Mouse (Mus musculus) forebrain, embryonic 12.5 days (tissue): ENCODE data around the gene Smn1. TPM values are rescaled to one million over a fixed set of nuclear protein-coding genes. Genes with fewer than 3 reads are reported as not detected.
"Not testable (repeated sequence)": the region's sequence is repeated elsewhere in the genome, so short reads cannot be mapped to it uniquely, and the experiment has no call there.

Experiments
- ATAC-seq: fragments of 200-750 bp; cut with Nextera tagmentation; 2 replicates; pipeline ENCODE4 v1.8.0; 2017; ENCODE audit warnings: moderate TSS enrichment; ENCODE audit not compliant: low FRiP score
- H3K27ac ChIP-seq: fragments of 300-500 bp; sonication (generic); 2 replicates; pipeline ENCODE4 v1.5.1; 2016; ENCODE audit warnings: mild to moderate bottlenecking
- H3K27me3 ChIP-seq: fragments of 300-500 bp; sonication (generic); 2 replicates; pipeline ENCODE4 v1.6.1; 2016; ENCODE audit warnings: mild to moderate bottlenecking
- H3K36me3 ChIP-seq: fragments of 300-500 bp; sonication (generic); replicated peaks from 2 replicates; pipeline ENCODE4 v1.6.1; 2016; ENCODE audit warnings: mild to moderate bottlenecking
- H3K4me1 ChIP-seq: fragments of 300-500 bp; sonication (generic); 2 replicates; pipeline ENCODE4 v1.6.1; 2016
- H3K4me2 ChIP-seq: fragments of 300-500 bp; sonication (generic); 2 replicates; pipeline ENCODE4 v1.6.1; 2016; ENCODE audit warnings: mild to moderate bottlenecking, moderate library complexity
- H3K4me3 ChIP-seq: fragments of 300-500 bp; sonication (generic); replicated peaks from 2 replicates; pipeline ENCODE4 v1.5.1; 2016; ENCODE audit warnings: mild to moderate bottlenecking
- H3K9ac ChIP-seq: fragments of 300-500 bp; sonication (generic); 2 replicates; pipeline ENCODE4 v1.6.1; 2016; ENCODE audit warnings: mild to moderate bottlenecking
- H3K9me3 ChIP-seq: fragments of 300-500 bp; sonication (generic); 2 replicates; pipeline ENCODE4 v1.6.1; 2016
- WGBS: fragments of 180-500 bp; shearing (Covaris S2); methylation state at CpG from one replicate; pipeline ENCODE4 v1.1.7; 2016; 5-methylcytosine and 5-hydroxymethylcytosine counted together
- polyA plus RNA-seq: library from polyadenylated mRNA; unstranded; fragments of >200 nt; fragmentation: Nextera tagmentation; extraction: Ambion mirVana; gene quantifications from 2 replicates; pipeline ENCODE4 v1.2.1, GENCODE M21; 2016

Gene Smn1
- polyA plus RNA-seq, 1 experiment from 2014 or later = 65.6 TPM

GRCm38 (mm10) chr13:100161171-100161870 is 36.7 kb downstream of the Smn1 start:
- not testable (repeated sequence) for H3K27me3 ChIP-seq, H3K27ac ChIP-seq, H3K4me2 ChIP-seq, H3K4me1 ChIP-seq, H3K4me3 ChIP-seq, H3K9me3 ChIP-seq, H3K36me3 ChIP-seq, H3K9ac ChIP-seq, ATAC-seq
- 87% methylated on average over 11 of the region's 11 CpGs for WGBS

DNA sequence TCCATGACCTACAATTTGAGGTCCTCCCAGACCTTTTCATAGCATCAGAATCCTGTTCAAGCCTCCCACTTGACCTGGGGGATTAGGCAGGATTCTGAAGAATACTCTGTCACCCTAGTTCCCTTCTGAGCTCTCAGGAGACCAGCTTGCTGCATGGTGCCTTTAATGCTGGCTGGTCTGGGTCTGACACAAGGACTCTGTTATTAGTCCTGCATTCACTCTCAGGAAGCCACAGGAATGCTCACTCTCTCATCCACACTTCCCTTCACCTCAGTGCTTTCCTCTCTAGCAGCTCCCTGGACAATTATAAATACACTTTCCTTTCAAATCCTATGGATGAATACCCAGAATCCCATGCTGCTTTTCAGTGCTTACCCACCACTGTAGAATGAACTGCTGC is 37.8 kb downstream of the Smn1 start:
- not testable (repeated sequence) for H3K4me1 ChIP-seq, ATAC-seq, H3K4me3 ChIP-seq, H3K4me2 ChIP-seq, H3K27ac ChIP-seq, H3K36me3 ChIP-seq, H3K27me3 ChIP-seq, H3K9ac ChIP-seq, H3K9me3 ChIP-seq

- ATAC-seq, H3K27me3 ChIP-seq, H3K27ac ChIP-seq, H3K4me3 ChIP-seq, H3K9ac ChIP-seq, H3K9me3 ChIP-seq, H3K4me2 ChIP-seq, H3K4me1 ChIP-seq, H3K36me3 ChIP-seq: not testable (repeated sequence)
- WGBS = 73% methylated on average over 2 of the region's 2 CpGs
Measured at GRCm38 (mm10) chr13:100166378-100166777, 41.7 kb downstream of the Smn1 start.

DNA sequence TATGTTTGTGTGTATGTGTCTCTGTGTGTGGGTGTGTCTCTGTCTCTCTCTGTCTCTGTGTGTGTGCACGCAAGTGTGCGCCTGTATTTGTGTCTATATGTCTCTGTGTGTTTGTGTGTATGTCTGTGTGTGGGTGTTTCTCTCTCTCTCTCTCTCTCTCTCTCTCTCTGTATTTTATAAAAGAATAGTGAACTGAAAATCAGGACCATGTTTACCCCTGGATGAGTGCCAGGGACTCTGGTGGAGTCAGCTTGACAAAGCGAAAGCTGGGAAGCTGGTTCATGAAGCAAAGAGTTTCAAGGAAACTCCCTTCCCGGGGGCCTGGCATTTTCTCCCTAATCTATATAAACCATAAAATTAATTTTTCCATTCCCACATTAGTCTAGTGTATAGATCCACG is 49.7 kb downstream of the Smn1 start:
- not testable (repeated sequence) for H3K9me3 ChIP-seq, H3K27ac ChIP-seq, ATAC-seq, H3K27me3 ChIP-seq, H3K36me3 ChIP-seq, H3K9ac ChIP-seq, H3K4me1 ChIP-seq, H3K4me2 ChIP-seq, H3K4me3 ChIP-seq
- 90% methylated on average over 3 of the region's 5 CpGs for WGBS

DNA sequence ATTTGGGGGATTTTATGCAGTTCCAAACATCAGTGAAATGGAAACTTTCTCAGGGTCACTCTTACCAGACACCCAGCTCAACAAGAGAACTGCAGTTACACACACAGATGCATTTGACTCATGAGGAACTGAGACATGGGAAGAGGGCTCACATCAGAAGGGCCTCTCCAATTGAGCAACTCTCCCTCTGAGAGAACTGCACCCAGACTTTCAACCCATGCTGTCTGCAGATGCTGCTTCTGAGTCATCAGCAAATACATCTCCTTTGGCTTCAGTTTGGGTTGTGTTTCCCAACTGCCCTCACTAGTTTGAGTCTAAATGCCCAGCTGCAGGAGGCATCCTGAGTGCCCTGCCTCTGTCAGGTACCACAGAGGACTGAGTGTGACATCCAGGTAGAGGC is 58.5 kb downstream of the Smn1 start:
- not testable (repeated sequence) for H3K9ac ChIP-seq, H3K27ac ChIP-seq, H3K4me2 ChIP-seq, H3K27me3 ChIP-seq, H3K4me3 ChIP-seq, ATAC-seq, H3K36me3 ChIP-seq, H3K9me3 ChIP-seq, H3K4me1 ChIP-seq

Other genes starting within 250 kb of the Smn1 start
- 7.5 and 9.8 TPM in 2 replicates for gene Cartpt, start 223.8 kb upstream of the Smn1 start, polyA plus RNA-seq
- 36.6 and 39.8 TPM in 2 replicates for gene Mccc2, start 109.2 kb upstream of the Smn1 start, polyA plus RNA-seq
- 33.5 and 41.2 TPM in 2 replicates for gene Bdp1, start 20.8 kb upstream of the Smn1 start, polyA plus RNA-seq
- 308 and 329 TPM in 2 replicates for gene Serf1, start 16.8 kb upstream of the Smn1 start, polyA plus RNA-seq
- gene Naip2, start 77.2 kb downstream of the Smn1 start, polyA plus RNA-seq = 0.10 and 0.15 TPM in 2 replicates
- gene Naip5, start 121.5 kb downstream of the Smn1 start, polyA plus RNA-seq = not detected in 2 replicates
- 0.10 and 0.13 TPM in 2 replicates for gene Naip6, start 192.8 kb downstream of the Smn1 start, polyA plus RNA-seq